Mouse (Mus musculus) C2C12 (cell line): ENCODE measurements around the gene Ccl26. TPM values are rescaled to one million over a fixed set of nuclear protein-coding genes. Genes with fewer than 3 reads are reported as not detected.
"Not testable (repeated sequence)": the region's sequence is repeated elsewhere in the genome, so short reads cannot be mapped to it uniquely, and the experiment has no call there.

Experiments
- H3K27me3 ChIP-seq: one replicate; pipeline ENCODE4 v1.6.1; 2011; ENCODE audit not compliant: control insufficient read depth, insufficient read depth, insufficient read length
- H3K36me3 ChIP-seq: one replicate; pipeline ENCODE4 v1.6.1; 2011; ENCODE audit not compliant: control insufficient read depth, insufficient read depth
- H3K4me3 ChIP-seq: one replicate; pipeline ENCODE4 v1.5.1; 2011; ENCODE audit warnings: mild to moderate bottlenecking, control low read depth; ENCODE audit not compliant: poor library complexity, insufficient read depth, severe bottlenecking
- H3K79me2 ChIP-seq: one replicate; pipeline ENCODE4 v1.6.1; 2011; ENCODE audit not compliant: control insufficient read depth, insufficient read depth
- H3K79me3 ChIP-seq: one replicate; pipeline ENCODE4 v1.6.1; 2011; ENCODE audit warnings: low read depth, control low read depth
- H3ac ChIP-seq: one replicate; pipeline ENCODE3; 2011; ENCODE audit warnings: low read depth; ENCODE audit not compliant: control insufficient read depth, insufficient read length
- CEBPB ChIP-seq: IDR thresholded peaks from one replicate; pipeline ENCODE4 v1.6.1; 2011; ENCODE audit warnings: low read depth, mild to moderate bottlenecking, control low read depth, moderate library complexity
- CTCF ChIP-seq: IDR thresholded peaks from one replicate; pipeline ENCODE4 v1.5.1; 2011; ENCODE audit not compliant: control insufficient read depth, insufficient read depth, insufficient read length
- FOSL1 ChIP-seq: IDR thresholded peaks from one replicate; pipeline ENCODE4 v1.8.0; 2011; ENCODE audit warnings: mild to moderate bottlenecking, low read length; ENCODE audit not compliant: poor library complexity, insufficient read depth, severe bottlenecking
- MAX ChIP-seq: IDR thresholded peaks from one replicate; pipeline ENCODE4 v1.6.1; 2011; ENCODE audit warnings: mild to moderate bottlenecking, control low read depth
- MYOD1 ChIP-seq: IDR thresholded peaks from one replicate; pipeline ENCODE4 v1.6.1; 2011; ENCODE audit warnings: low read depth; ENCODE audit not compliant: control insufficient read depth, insufficient read length
- MYOG ChIP-seq: IDR thresholded peaks from one replicate; pipeline ENCODE4 v1.6.1; 2011; ENCODE audit not compliant: control insufficient read depth, insufficient read length; ENCODE audit errors: extremely low read depth
- USF1 ChIP-seq: IDR thresholded peaks from one replicate; pipeline ENCODE4 v1.6.1; 2011; ENCODE audit warnings: low read depth, mild to moderate bottlenecking, control low read depth, moderate library complexity
- long read RNA-seq, 2 experiments: library from polyadenylated mRNA; unstranded; transcript quantifications; one replicate each; pipeline ENCODE4 v2.0.0; 2019 to 2020
- polyA plus RNA-seq: library from polyadenylated mRNA; unstranded; fragments of >200 nt; fragmentation: generic; extraction: Trizol; gene quantifications from one replicate; pipeline ENCODE4 v1.2.1, GENCODE M21; 2012; ENCODE audit warnings: missing spikeins

Gene Ccl26
- not detected for polyA plus RNA-seq
- long read RNA-seq, experiment 1, result 0 reads
- long read RNA-seq, experiment 2, result 0 reads

- Histone ChIP-seq H3K36me3 (no peaks in the 10 kb centered on the region), H3ac (no peak within 1 kb of the TSS), H3K27me3 (no peaks in the 10 kb centered on the region), H3K79me3 (no peaks in the 10 kb centered on the region), H3K4me3 (no peak within 1 kb of the TSS), H3K79me2 (no peaks in the 10 kb centered on the region)
- TF ChIP-seq MAX, result no peak
- TF ChIP-seq CTCF, result no peak
- TF ChIP-seq FOSL1, result no peak
- TF ChIP-seq MYOG, result no peak
- TF ChIP-seq CEBPB, result no peak
- TF ChIP-seq MYOD1, result no peak
- TF ChIP-seq USF1, result no peak
These were observed at the start of gene Ccl26 for GRCm38 (mm10) chr5:135563469-135563868. Ccl26 (minus strand) TSS chr5:135563569.

DNA sequence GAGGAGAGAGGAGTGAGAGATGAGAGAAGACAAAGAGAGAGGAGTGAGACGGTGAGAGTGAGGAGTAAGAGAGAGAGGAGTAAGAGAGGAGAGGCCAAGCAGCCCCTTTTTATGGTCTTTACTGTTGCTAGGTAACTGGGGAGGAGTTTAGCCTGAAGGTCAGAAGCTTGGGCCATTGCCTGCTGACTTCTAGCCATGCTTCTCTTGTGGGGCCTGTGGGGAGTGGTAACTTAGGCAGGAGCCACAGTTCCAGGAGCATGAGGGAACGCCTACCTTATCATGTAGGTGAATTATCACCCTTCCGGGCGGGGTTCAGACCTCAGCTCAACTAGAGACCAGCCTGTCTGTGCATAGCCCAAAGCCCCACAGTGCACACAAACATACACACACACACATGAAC lies 46.4 kb upstream of the Ccl26 start:
- Histone ChIP-seq H3K36me3 (no peaks in the 10 kb centered on the region), H3ac (no peak overlapping the region), H3K79me3 (no peaks in the 10 kb centered on the region), H3K27me3 (no peaks in the 10 kb centered on the region), H3K79me2 (no peaks in the 10 kb centered on the region), H3K4me3 (no peak overlapping the region)
- TF ChIP-seq FOSL1 (no peak), MYOD1 (no peak), CTCF (no peak), USF1 (no peak), MYOG (no peak), MAX (no peak), CEBPB (no peak)

GRCm38 (mm10) chr5:135607581-135607980 lies 44.2 kb upstream of the Ccl26 start:
- H3K27me3 ChIP-seq, result no peaks in the 10 kb centered on the region
- no peak for TF ChIP-seq CTCF
- TF ChIP-seq MYOG, result no peak
- no peak for TF ChIP-seq FOSL1
- no peak for TF ChIP-seq MYOD1
- TF ChIP-seq USF1, result no peak
- TF ChIP-seq MAX, result no peak
- no peak for TF ChIP-seq CEBPB

DNA sequence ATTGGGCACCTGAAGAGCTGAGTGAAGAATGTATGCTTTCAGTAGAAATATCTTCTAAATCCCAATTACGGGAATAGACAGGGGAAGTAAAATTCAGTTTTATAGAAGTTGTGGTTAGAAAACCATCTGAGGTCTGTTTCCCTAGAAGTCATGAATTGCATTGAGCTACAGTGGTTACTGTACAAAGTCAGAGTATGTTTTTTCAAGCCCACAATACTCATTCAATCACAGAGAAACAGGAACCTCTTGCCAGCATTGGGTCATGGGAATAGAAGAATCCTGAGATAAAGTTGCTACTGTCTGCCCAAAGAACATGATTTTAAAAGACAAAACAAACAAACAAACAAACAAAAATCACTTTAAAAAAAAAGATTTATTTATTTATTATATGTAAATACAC lies 43.3 kb upstream of the Ccl26 start:
- not testable (repeated sequence) for H3K36me3 ChIP-seq, H3K4me3 ChIP-seq, H3K27me3 ChIP-seq, H3K79me3 ChIP-seq, H3ac ChIP-seq, H3K79me2 ChIP-seq

More at GRCm38 (mm10) chr5:135607581-135607980, 44.2 kb upstream of the Ccl26 start:
- Histone ChIP-seq H3K4me3 (no peak overlapping the region), H3ac (no peak overlapping the region), H3K79me2 (no peaks in the 10 kb centered on the region), H3K36me3 (no peaks in the 10 kb centered on the region), H3K79me3 (no peaks in the 10 kb centered on the region)

DNA sequence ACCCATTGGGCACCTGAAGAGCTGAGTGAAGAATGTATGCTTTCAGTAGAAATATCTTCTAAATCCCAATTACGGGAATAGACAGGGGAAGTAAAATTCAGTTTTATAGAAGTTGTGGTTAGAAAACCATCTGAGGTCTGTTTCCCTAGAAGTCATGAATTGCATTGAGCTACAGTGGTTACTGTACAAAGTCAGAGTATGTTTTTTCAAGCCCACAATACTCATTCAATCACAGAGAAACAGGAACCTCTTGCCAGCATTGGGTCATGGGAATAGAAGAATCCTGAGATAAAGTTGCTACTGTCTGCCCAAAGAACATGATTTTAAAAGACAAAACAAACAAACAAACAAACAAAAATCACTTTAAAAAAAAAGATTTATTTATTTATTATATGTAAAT lies 41.3 kb upstream of the Ccl26 start:
- H3ac ChIP-seq, H3K79me3 ChIP-seq, H3K36me3 ChIP-seq, H3K4me3 ChIP-seq, H3K79me2 ChIP-seq, H3K27me3 ChIP-seq: not testable (repeated sequence)

- Histone ChIP-seq H3K27me3 (no peaks in the 10 kb centered on the region), H3K4me3 (no peak overlapping the region), H3K79me2 (no peaks in the 10 kb centered on the region), H3K79me3 (no peaks in the 10 kb centered on the region), H3K36me3 (no peaks in the 10 kb centered on the region), H3ac (no peak overlapping the region)
- no peak for TF ChIP-seq MYOG
- no peak for TF ChIP-seq USF1
- TF ChIP-seq MAX, result no peak
- no peak for TF ChIP-seq FOSL1
- TF ChIP-seq CTCF, result no peak
- TF ChIP-seq MYOD1, result no peak
- TF ChIP-seq CEBPB, result no peak
These were observed 26.8 kb upstream of the Ccl26 start for GRCm38 (mm10) chr5:135589996-135590784.
